Mouse (Mus musculus): ENCODE measurements around the gene Car10. TPM values are rescaled to one million over a fixed set of nuclear protein-coding genes. Genes with fewer than 3 reads are reported as not detected.

Car10 gene
- polyA plus RNA-seq, 1 experiment from 2014 or later = 0.12 TPM

GRCm38 (mm10) chr11:93487021-93487420 lies 389.2 kb downstream of the Car10 start:
- H3K4me1 ChIP-seq (ENCODE audit: control insufficient read depth, insufficient read depth, low read length) = no peaks in the 10 kb centered on the region
- no peaks in the 10 kb centered on the region for H3K9me3 ChIP-seq (ENCODE audit: control insufficient read depth, low read length)
- H3K27ac ChIP-seq (ENCODE audit: low read depth, low read length) = no peak overlapping the region
- no peaks in the 10 kb centered on the region for H3K27me3 ChIP-seq (ENCODE audit: control insufficient read depth, insufficient read depth, low read length)
- ATAC-seq (ENCODE audit: low FRiP score, low TSS enrichment) = no peak
- H3K4me2 ChIP-seq (replicated peaks; ENCODE audit: low read depth, low read length) = no peak overlapping the region
- H3K36me3 ChIP-seq (ENCODE audit: control insufficient read depth, insufficient read depth, low read length) = no peaks in the 10 kb centered on the region
- H3K4me3 ChIP-seq (ENCODE audit: low read length) = no peak overlapping the region
- H3K9ac ChIP-seq (ENCODE audit: low read depth, low read length) = no peak overlapping the region
- WGBS = 96% methylated on average over 1 of the region's 1 CpGs

DNA sequence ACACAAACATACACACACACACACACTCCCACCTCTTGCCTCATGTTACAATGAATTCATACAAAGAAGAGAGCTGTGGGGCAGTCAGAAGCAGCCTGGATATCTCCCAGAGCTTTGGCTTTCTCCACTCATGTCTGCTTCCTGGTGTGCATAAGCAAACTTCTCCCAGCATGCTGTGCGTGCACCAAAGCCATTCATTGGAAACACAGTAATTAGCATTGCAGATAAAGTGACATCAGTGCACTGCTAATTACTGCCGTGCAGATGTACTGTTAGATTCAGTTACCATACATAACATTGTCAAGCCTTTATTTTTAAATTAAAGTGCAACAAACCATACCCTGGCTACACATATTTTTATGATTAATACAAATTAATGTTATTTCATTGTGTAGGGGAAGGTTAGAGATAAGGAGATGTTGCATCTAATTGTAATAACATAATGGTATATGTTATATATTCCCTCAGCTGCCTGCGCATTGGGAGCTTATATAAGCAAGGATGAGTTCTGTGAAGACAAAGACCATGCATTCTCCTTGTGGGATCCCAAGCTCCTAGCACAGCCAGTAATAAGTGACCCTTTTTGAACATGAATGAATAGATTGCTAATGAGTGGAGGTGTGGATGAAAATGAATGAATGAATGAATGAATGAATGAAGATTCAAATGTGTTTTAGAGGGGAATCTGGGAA lies 390.2 kb downstream of the Car10 start:
- no peaks in the 10 kb centered on the region for H3K36me3 ChIP-seq (ENCODE audit: control insufficient read depth, insufficient read depth, low read length)
- H3K4me3 ChIP-seq (ENCODE audit: low read length) = no peak overlapping the region
- 83% methylated on average over 3 of the region's 3 CpGs for WGBS
- no peaks in the 10 kb centered on the region for H3K9me3 ChIP-seq (ENCODE audit: control insufficient read depth, low read length)
- H3K4me1 ChIP-seq (ENCODE audit: control insufficient read depth, insufficient read depth, low read length) = no peaks in the 10 kb centered on the region
- no peak overlapping the region for H3K4me2 ChIP-seq (replicated peaks; ENCODE audit: low read depth, low read length)
- no peak for ATAC-seq (ENCODE audit: low FRiP score, low TSS enrichment)
- no peak overlapping the region for H3K9ac ChIP-seq (ENCODE audit: low read depth, low read length)
- H3K27ac ChIP-seq (ENCODE audit: low read depth, low read length) = no peak overlapping the region
- H3K27me3 ChIP-seq (ENCODE audit: control insufficient read depth, insufficient read depth, low read length) = no peaks in the 10 kb centered on the region

DNA sequence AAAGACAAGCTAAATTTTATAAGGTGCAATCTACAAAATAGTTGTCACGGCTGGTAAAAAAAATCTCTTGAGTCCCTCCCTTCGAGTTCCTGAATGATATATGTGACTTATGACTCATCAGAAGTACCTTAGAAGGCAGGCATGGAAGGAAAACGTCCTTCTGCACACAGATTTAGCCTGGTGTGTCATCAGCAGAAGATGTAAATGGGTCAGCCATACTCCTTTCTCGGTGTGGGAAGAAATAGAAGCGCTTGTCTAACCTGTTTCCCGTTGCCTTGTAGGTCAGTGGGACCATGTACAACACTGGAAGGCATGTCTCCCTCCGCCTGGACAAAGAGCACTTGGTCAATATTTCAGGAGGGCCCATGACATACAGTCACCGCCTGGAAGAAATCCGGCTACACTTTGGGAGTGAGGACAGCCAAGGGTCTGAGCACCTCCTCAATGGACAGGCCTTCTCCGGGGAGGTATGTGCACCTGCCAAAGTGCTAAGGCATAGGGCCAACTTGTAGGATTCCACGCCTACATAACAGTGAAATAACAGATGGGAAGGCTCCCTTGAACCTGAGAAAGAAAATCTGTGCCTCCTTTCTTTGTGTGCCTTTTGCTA lies 392.5 kb downstream of the Car10 start:
- Histone ChIP-seq H3K9ac (ENCODE audit: low read depth, low read length) (no peak overlapping the region), H3K9me3 (ENCODE audit: control insufficient read depth, low read length) (no peaks in the 10 kb centered on the region), H3K27ac (ENCODE audit: low read depth, low read length) (no peak overlapping the region), H3K4me3 (ENCODE audit: low read length) (no peak overlapping the region), H3K4me2 (replicated peaks; ENCODE audit: low read depth, low read length) (no peak overlapping the region), H3K36me3 (ENCODE audit: control insufficient read depth, insufficient read depth, low read length) (no peaks in the 10 kb centered on the region), H3K27me3 (ENCODE audit: control insufficient read depth, insufficient read depth, low read length) (no peaks in the 10 kb centered on the region), H3K4me1 (ENCODE audit: control insufficient read depth, insufficient read depth, low read length) (no peaks in the 10 kb centered on the region)
- 83% methylated on average over 11 of the region's 11 CpGs for WGBS
- ATAC-seq (ENCODE audit: low FRiP score, low TSS enrichment) = no peak

GRCm38 (mm10) chr11:93497896-93498295 lies 400.1 kb downstream of the Car10 start:
- Histone ChIP-seq H3K27me3 (ENCODE audit: control insufficient read depth, insufficient read depth, low read length) (no peaks in the 10 kb centered on the region), H3K9ac (ENCODE audit: low read depth, low read length) (no peak overlapping the region), H3K27ac (ENCODE audit: low read depth, low read length) (no peak overlapping the region), H3K4me1 (ENCODE audit: control insufficient read depth, insufficient read depth, low read length) (no peaks in the 10 kb centered on the region), H3K36me3 (ENCODE audit: control insufficient read depth, insufficient read depth, low read length) (no peaks in the 10 kb centered on the region), H3K4me2 (replicated peaks; ENCODE audit: low read depth, low read length) (no peak overlapping the region), H3K9me3 (ENCODE audit: control insufficient read depth, low read length) (no peaks in the 10 kb centered on the region), H3K4me3 (ENCODE audit: low read length) (no peak overlapping the region)
- WGBS = 87% methylated on average over 6 of the region's 6 CpGs
- no peak for ATAC-seq (ENCODE audit: low FRiP score, low TSS enrichment)

- no peaks in the 10 kb centered on the region for H3K9me3 ChIP-seq (ENCODE audit: control insufficient read depth, low read length)
- no peak overlapping the region for H3K9ac ChIP-seq (ENCODE audit: low read depth, low read length)
- peak; percentile 89 for ATAC-seq (ENCODE audit: low FRiP score, low TSS enrichment)
- no peak overlapping the region for H3K4me3 ChIP-seq (ENCODE audit: low read length)
- no peaks in the 10 kb centered on the region for H3K27me3 ChIP-seq (ENCODE audit: control insufficient read depth, insufficient read depth, low read length)
- H3K36me3 ChIP-seq (ENCODE audit: control insufficient read depth, insufficient read depth, low read length) = no peaks in the 10 kb centered on the region
- H3K4me1 ChIP-seq (ENCODE audit: control insufficient read depth, insufficient read depth, low read length) = no peaks in the 10 kb centered on the region
- no peak overlapping the region for H3K4me2 ChIP-seq (replicated peaks; ENCODE audit: low read depth, low read length)
- 3% methylated on average over 4 of the region's 4 CpGs for WGBS
- H3K27ac ChIP-seq (ENCODE audit: low read depth, low read length) = no peak overlapping the region
Observed at GRCm38 (mm10) chr11:93500442-93500841, 402.6 kb downstream of the Car10 start.

DNA sequence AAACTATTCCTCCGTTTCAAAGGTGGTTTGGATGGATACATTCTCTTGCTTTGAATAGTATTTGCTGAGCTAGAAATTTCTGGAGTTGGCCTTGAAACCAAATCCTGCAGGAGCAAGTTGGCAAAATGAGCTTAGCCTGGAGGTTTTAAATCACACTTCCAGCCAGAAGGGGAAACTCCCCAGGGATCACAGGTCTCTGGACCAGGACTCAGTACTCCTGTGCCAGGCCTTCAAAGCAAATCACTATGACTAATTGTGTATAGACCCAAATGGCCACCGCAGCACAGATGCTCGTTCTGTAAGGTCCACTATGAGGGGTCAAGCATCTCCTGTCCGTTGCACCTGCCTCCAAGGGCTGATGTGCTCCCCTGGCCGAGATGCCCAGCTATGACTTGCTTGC lies 403.8 kb downstream of the Car10 start:
- ATAC-seq (ENCODE audit: low FRiP score, low TSS enrichment) = no peak
- Histone ChIP-seq H3K9ac (ENCODE audit: low read depth, low read length) (no peak overlapping the region), H3K4me2 (replicated peaks; ENCODE audit: low read depth, low read length) (no peak overlapping the region), H3K27me3 (ENCODE audit: control insufficient read depth, insufficient read depth, low read length) (no peaks in the 10 kb centered on the region), H3K9me3 (ENCODE audit: control insufficient read depth, low read length) (no peaks in the 10 kb centered on the region), H3K36me3 (ENCODE audit: control insufficient read depth, insufficient read depth, low read length) (no peaks in the 10 kb centered on the region), H3K4me1 (ENCODE audit: control insufficient read depth, insufficient read depth, low read length) (no peaks in the 10 kb centered on the region), H3K4me3 (ENCODE audit: low read length) (no peak overlapping the region), H3K27ac (ENCODE audit: low read depth, low read length) (no peak overlapping the region)
- 57% methylated on average over 5 of the region's 5 CpGs for WGBS

- no peaks in the 10 kb centered on the region for H3K4me1 ChIP-seq (ENCODE audit: control insufficient read depth, insufficient read depth, low read length)
- H3K9me3 ChIP-seq (ENCODE audit: control insufficient read depth, low read length) = no peaks in the 10 kb centered on the region
- no peak overlapping the region for H3K4me2 ChIP-seq (replicated peaks; ENCODE audit: low read depth, low read length)
- ATAC-seq (ENCODE audit: low FRiP score, low TSS enrichment) = no peak
- no peak overlapping the region for H3K4me3 ChIP-seq (ENCODE audit: low read length)
- no peaks in the 10 kb centered on the region for H3K27me3 ChIP-seq (ENCODE audit: control insufficient read depth, insufficient read depth, low read length)
- no peaks in the 10 kb centered on the region for H3K36me3 ChIP-seq (ENCODE audit: control insufficient read depth, insufficient read depth, low read length)
- no peak overlapping the region for H3K27ac ChIP-seq (ENCODE audit: low read depth, low read length)
- 83% methylated on average over 3 of the region's 3 CpGs for WGBS
- H3K9ac ChIP-seq (ENCODE audit: low read depth, low read length) = no peak overlapping the region
Observed at GRCm38 (mm10) chr11:93502864-93503263, 405.0 kb downstream of the Car10 start.

GRCm38 (mm10) chr11:93503469-93503868 lies 405.6 kb downstream of the Car10 start:
- H3K27ac ChIP-seq (ENCODE audit: low read depth, low read length) = no peak overlapping the region
- ATAC-seq (ENCODE audit: low FRiP score, low TSS enrichment) = no peak
- WGBS = 31% methylated on average over 2 of the region's 2 CpGs

DNA sequence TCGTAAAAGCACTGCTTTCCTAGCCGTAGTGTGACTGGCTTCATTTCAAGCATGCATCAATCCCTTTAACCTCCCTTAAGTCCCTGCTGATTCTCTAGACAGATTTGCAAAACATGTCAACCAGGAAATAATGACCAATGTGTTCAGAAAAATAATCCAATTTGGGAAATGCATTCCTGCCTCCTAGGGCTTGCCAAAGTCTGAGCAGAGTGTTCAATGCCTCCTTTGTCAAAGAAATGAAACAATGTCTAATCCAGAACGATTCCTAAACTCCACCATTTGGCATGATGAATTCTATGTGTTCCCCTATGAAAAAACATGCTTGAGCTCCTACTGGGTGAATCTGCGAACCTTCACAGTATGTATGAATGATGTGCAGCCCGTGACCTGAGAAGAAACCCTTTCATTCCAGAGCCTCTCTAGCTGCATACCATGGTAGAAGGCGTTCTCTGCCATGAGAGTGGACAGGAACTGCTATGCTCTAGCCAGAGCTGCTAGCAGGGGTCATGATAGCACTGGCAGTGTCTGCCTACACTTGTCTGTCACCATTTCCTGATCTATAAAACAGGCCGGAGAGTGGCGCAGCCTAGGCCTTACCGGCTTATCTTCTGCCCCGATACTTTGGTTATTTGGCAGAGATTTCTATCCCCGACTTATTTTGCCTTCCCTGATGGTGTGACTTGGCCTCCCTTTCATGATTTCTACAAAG lies 411.9 kb downstream of the Car10 start:
- H3K4me3 ChIP-seq (ENCODE audit: low read length) = no peak overlapping the region
- 70% methylated on average over 11 of the region's 11 CpGs for WGBS
- H3K9ac ChIP-seq (ENCODE audit: low read depth, low read length) = no peak overlapping the region
- H3K36me3 ChIP-seq (ENCODE audit: control insufficient read depth, insufficient read depth, low read length) = no peaks in the 10 kb centered on the region
- no peak overlapping the region for H3K4me2 ChIP-seq (replicated peaks; ENCODE audit: low read depth, low read length)
- no peaks in the 10 kb centered on the region for H3K4me1 ChIP-seq (ENCODE audit: control insufficient read depth, insufficient read depth, low read length)
- no peak for ATAC-seq (ENCODE audit: low FRiP score, low TSS enrichment)
- H3K27ac ChIP-seq (ENCODE audit: low read depth, low read length) = no peak overlapping the region
- H3K9me3 ChIP-seq (ENCODE audit: control insufficient read depth, low read length) = no peaks in the 10 kb centered on the region
- H3K27me3 ChIP-seq (ENCODE audit: control insufficient read depth, insufficient read depth, low read length) = no peaks in the 10 kb centered on the region

More at GRCm38 (mm10) chr11:93503469-93503868, 405.6 kb downstream of the Car10 start:
- no peaks in the 10 kb centered on the region for H3K27me3 ChIP-seq (ENCODE audit: control insufficient read depth, insufficient read depth, low read length)
- H3K36me3 ChIP-seq (ENCODE audit: control insufficient read depth, insufficient read depth, low read length) = no peaks in the 10 kb centered on the region
- H3K9ac ChIP-seq (ENCODE audit: low read depth, low read length) = no peak overlapping the region
- no peaks in the 10 kb centered on the region for H3K9me3 ChIP-seq (ENCODE audit: control insufficient read depth, low read length)
- H3K4me3 ChIP-seq (ENCODE audit: low read length) = no peak overlapping the region
- no peak overlapping the region for H3K4me2 ChIP-seq (replicated peaks; ENCODE audit: low read depth, low read length)
- H3K4me1 ChIP-seq (ENCODE audit: control insufficient read depth, insufficient read depth, low read length) = no peaks in the 10 kb centered on the region
